Mouse (Mus musculus) hindbrain, embryonic 11.5 days (tissue): ENCODE data around the gene Btbd9. TPM values are rescaled to one million over a fixed set of nuclear protein-coding genes. Genes with fewer than 3 reads are reported as not detected.

Experiments used
- ATAC-seq: fragments of 200-750 bp; cut with Nextera tagmentation; 2 replicates; pipeline ENCODE4 v1.8.0; 2017; ENCODE audit warnings: mild to moderate bottlenecking, moderate TSS enrichment, moderate library complexity; ENCODE audit not compliant: low FRiP score
- DNase-seq: peaks from one replicate; pipeline ENCODE4 v3.0.0-alpha.2; 2015; ENCODE audit warnings: low spot score
- H3K27ac ChIP-seq: fragments of 300-500 bp; sonication (generic); 2 replicates; pipeline ENCODE4 v1.5.1; 2014; ENCODE audit warnings: mild to moderate bottlenecking, low read depth, low read length
- H3K27me3 ChIP-seq: fragments of 300-500 bp; sonication (generic); 2 replicates; pipeline ENCODE4 v1.6.1; 2014; ENCODE audit warnings: mild to moderate bottlenecking, low read length, moderate library complexity, mixed read lengths; ENCODE audit not compliant: control insufficient read depth, insufficient read depth
- H3K36me3 ChIP-seq: fragments of 300-500 bp; sonication (generic); 2 replicates; pipeline ENCODE4 v1.6.1; 2014; ENCODE audit warnings: mild to moderate bottlenecking, low read length, moderate library complexity, mixed read lengths; ENCODE audit not compliant: control insufficient read depth, insufficient read depth
- H3K4me1 ChIP-seq: fragments of 300-500 bp; sonication (generic); replicated peaks from 2 replicates; pipeline ENCODE4 v1.6.1; 2014; ENCODE audit warnings: low read length, mixed read lengths; ENCODE audit not compliant: control insufficient read depth, insufficient read depth
- H3K4me2 ChIP-seq: fragments of 300-500 bp; sonication (generic); replicated peaks from 2 replicates; pipeline ENCODE4 v1.6.1; 2014; ENCODE audit warnings: mild to moderate bottlenecking, low read depth, low read length
- H3K4me3 ChIP-seq: fragments of 300-500 bp; sonication (generic); 2 replicates; pipeline ENCODE4 v1.5.1; 2014; ENCODE audit warnings: low read depth, low read length
- H3K9ac ChIP-seq: fragments of 300-500 bp; sonication (generic); 2 replicates; pipeline ENCODE4 v1.6.1; 2014; ENCODE audit warnings: low read depth, low read length
- H3K9me3 ChIP-seq: fragments of 300-500 bp; sonication (generic); 2 replicates; pipeline ENCODE4 v1.6.1; 2016; ENCODE audit warnings: low read length; ENCODE audit not compliant: control insufficient read depth
- WGBS: fragments of 180-500 bp; shearing (Covaris S2); extraction: QIAGEN DNeasy Blood & Tissue Kit; methylation state at CpG from one replicate; pipeline ENCODE4 v1.1.7; 2014; 5-methylcytosine and 5-hydroxymethylcytosine counted together
- polyA plus RNA-seq: library from polyadenylated mRNA; unstranded; fragments of >200 nt; fragmentation: Nextera tagmentation; extraction: Ambion mirVana; gene quantifications from 2 replicates; pipeline ENCODE4 v1.2.1, GENCODE M21; 2014

Gene Btbd9
- polyA plus RNA-seq, 1 experiment from 2014 or later: 63.0 TPM

- Histone ChIP-seq H3K4me2 (no peak overlapping the region), H3K4me3 (no peak overlapping the region), H3K36me3 (no peaks in the 10 kb centered on the region), H3K4me1 (no peaks in the 10 kb centered on the region), H3K27ac (no peak overlapping the region), H3K9ac (no peak overlapping the region), H3K9me3 (no peaks in the 10 kb centered on the region), H3K27me3 (no peaks in the 10 kb centered on the region)
- DNase-seq (no peak), ATAC-seq (no peak)
- 87% methylated on average over 3 of the region's 3 CpGs for WGBS
Measured at GRCm38 (mm10) chr17:30439702-30440101, 136.6 kb downstream of the Btbd9 start.

DNA sequence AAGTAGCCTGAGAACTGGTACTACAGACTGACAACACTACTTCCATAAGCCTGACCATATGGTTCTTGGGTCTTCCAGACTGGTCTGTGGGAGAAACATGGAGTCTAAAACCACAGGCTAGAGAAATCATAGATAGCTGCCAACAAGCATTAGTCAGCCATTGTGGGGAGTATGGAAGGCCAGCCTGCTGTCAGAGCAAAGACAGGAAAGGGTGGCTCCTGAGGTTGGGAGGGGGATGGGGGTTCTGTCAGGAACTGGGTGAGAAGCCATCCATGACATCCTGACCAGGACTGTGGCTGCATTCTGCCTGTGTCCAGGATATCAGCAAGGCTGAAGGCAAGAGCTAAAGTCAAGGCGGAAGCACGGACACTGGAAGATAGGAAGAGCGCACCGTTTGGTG is 137.5 kb downstream of the Btbd9 start:
- ATAC-seq: no peak
- Histone ChIP-seq H3K4me1 (no peaks in the 10 kb centered on the region), H3K36me3 (no peaks in the 10 kb centered on the region), H3K9ac (no peak overlapping the region), H3K9me3 (no peaks in the 10 kb centered on the region), H3K4me2 (no peak overlapping the region), H3K27me3 (no peaks in the 10 kb centered on the region), H3K27ac (no peak overlapping the region), H3K4me3 (no peak overlapping the region)
- 95% methylated on average over 4 of the region's 4 CpGs for WGBS
- no peak for DNase-seq

DNA sequence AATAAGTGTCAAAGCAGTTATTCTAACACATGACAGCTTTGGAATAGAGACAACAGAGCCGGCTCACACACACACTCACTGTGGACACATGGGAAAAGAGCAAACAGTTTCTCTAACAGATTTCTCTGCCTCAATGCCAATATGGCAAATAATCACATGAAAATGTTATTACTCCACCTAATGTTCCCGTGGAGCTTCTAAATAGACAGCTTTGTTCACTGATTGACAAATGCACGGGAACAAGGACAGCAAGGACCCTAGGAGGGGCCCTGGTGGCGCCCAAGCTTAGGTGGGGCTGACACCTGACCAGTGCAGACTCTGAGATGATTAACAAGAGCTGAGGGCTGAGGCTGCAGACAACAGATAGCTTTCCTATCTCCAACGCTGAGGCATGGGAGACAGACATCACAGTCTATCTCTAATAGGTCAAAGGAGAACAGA is 140.2 kb downstream of the Btbd9 start:
- no peak overlapping the region for H3K27ac ChIP-seq

GRCm38 (mm10) chr17:30435478-30435877 is 140.8 kb downstream of the Btbd9 start:
- Histone ChIP-seq H3K4me1 (no peaks in the 10 kb centered on the region), H3K4me3 (no peak overlapping the region), H3K27me3 (no peaks in the 10 kb centered on the region), H3K27ac (no peak overlapping the region), H3K9me3 (no peaks in the 10 kb centered on the region), H3K9ac (no peak overlapping the region), H3K4me2 (no peak overlapping the region), H3K36me3 (no peaks in the 10 kb centered on the region)
- 70% methylated on average over 7 of the region's 7 CpGs for WGBS
- DNase-seq (no peak), ATAC-seq (no peak)

More for the DNA sequence above, 140.2 kb downstream of the Btbd9 start:
- no peaks in the 10 kb centered on the region for H3K36me3 ChIP-seq
- no peak overlapping the region for H3K9ac ChIP-seq
- no peak for ATAC-seq
- 73% methylated on average over 5 of the region's 5 CpGs for WGBS
- H3K9me3 ChIP-seq: no peaks in the 10 kb centered on the region
- DNase-seq: no peak
- H3K4me1 ChIP-seq: no peaks in the 10 kb centered on the region
- no peaks in the 10 kb centered on the region for H3K27me3 ChIP-seq
- no peak overlapping the region for H3K4me3 ChIP-seq
- H3K4me2 ChIP-seq: no peak overlapping the region

DNA sequence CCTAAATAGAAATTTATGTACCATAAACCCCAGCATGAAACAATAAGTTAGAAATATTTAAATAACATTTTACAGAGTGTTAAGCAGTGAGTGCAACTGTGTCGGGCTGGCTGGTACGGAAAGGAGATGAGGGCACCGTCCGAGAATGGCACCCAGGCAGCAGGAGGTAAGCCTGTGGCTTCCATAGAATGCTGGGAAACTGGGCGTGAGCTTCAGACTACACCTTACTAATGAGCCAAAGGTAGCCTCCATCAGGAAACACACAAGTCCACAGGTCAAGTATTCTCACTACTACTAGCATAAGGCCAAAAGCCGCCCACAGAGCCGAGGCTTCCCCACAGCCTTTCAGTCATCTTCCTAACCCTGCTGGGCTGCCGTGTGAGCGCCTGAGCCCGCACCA is 144.2 kb downstream of the Btbd9 start:
- Histone ChIP-seq H3K27me3 (no peaks in the 10 kb centered on the region), H3K36me3 (no peaks in the 10 kb centered on the region), H3K4me1 (no peaks in the 10 kb centered on the region), H3K4me3 (no peak overlapping the region), H3K9ac (no peak overlapping the region), H3K9me3 (no peaks in the 10 kb centered on the region), H3K4me2 (no peak overlapping the region), H3K27ac (no peak overlapping the region)
- no peak for ATAC-seq
- 89% methylated on average over 10 of the region's 10 CpGs for WGBS
- DNase-seq: no peak

DNA sequence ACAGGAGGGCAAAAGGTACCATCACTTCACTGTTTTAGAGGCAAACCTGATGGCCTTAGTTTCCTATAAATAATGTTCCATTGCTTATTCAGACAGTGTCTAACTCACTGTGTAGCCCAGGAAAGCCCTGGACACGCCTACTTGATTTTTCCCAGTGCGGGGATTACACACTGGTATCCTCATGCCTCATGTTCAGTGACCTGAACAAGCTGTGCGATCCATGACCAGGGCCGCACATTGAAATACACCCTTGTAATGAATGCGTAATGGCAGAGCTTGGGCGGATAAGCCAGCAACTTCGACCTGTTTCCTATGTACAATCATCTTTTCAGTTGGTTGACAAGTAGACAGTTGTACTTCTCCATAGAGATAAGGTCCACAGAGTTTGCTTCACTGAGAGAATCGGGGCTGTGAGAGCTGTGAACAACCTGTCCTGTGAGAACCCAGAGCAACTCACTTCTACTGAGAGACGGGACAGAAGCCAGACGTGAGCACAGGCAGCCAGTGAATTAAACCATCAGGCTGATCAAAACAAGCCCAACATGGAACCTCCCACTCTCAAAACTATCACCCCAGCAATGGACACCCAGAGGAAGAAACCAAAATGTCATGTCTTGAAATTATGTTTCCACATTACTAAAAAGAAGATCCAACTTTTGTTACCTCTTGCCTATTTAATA is 145.2 kb downstream of the Btbd9 start:
- DNase-seq (no peak), ATAC-seq (no peak)
- Histone ChIP-seq H3K9me3 (no peaks in the 10 kb centered on the region), H3K4me3 (no peak overlapping the region), H3K27me3 (no peaks in the 10 kb centered on the region), H3K4me1 (no peaks in the 10 kb centered on the region), H3K9ac (no peak overlapping the region), H3K36me3 (no peaks in the 10 kb centered on the region), H3K4me2 (no peak overlapping the region), H3K27ac (no peak overlapping the region)
- 85% methylated on average over 10 of the region's 10 CpGs for WGBS

DNA sequence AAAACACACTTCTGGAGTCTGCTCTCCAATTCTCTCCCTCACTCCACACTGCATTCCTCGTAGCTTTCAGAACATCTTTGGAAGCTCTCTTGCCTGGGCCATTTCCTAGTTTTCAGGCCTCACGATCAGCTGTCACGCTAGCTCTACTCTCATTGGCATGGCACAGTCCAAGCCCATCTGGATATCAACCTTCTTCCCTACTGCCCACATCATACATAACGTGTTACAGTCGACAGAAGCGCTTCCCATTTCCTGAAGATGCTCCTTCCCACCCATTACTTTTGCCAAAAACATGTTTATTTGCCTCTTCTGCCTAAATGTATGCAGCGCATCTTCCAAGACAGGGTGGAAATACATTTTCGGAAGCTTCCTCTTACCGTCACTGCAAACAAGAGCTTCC is 147.6 kb downstream of the Btbd9 start:
- Histone ChIP-seq H3K4me1 (no peaks in the 10 kb centered on the region), H3K27ac (no peak overlapping the region), H3K36me3 (no peaks in the 10 kb centered on the region), H3K4me2 (no peak overlapping the region), H3K9ac (no peak overlapping the region), H3K4me3 (no peak overlapping the region), H3K9me3 (no peaks in the 10 kb centered on the region), H3K27me3 (no peaks in the 10 kb centered on the region)
- WGBS: 90% methylated on average over 9 of the region's 9 CpGs
- no peak for DNase-seq
- no peak for ATAC-seq

- Histone ChIP-seq H3K4me3 (no peak overlapping the region), H3K36me3 (no peaks in the 10 kb centered on the region), H3K9ac (no peak overlapping the region), H3K4me1 (no peaks in the 10 kb centered on the region), H3K27me3 (no peaks in the 10 kb centered on the region), H3K9me3 (no peaks in the 10 kb centered on the region), H3K27ac (no peak overlapping the region), H3K4me2 (no peak overlapping the region)
- WGBS: 57% methylated on average over 4 of the region's 4 CpGs
- DNase-seq: no peak
- ATAC-seq: no peak
Measured at GRCm38 (mm10) chr17:30423256-30423852, 152.9 kb downstream of the Btbd9 start.

DNA sequence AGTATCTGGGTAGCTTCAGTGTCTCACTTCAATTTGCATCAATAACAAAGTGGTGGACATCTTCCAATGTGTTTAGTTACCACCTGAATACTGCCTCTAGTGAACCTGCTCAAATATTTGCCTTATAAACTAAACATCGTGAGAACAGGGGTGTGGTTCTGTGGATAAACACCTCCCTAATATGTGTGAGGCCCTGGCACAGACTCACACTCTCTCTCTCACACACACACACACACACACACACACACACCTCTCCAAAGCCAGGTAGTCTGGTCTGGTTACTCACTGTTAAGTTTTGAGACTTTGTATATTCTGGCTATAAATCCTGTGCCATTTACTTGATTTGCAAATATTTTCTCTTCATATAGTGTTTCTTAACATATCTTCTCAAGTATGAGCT is 154.0 kb downstream of the Btbd9 start:
- H3K4me3 ChIP-seq: no peak overlapping the region
- ATAC-seq (no peak), DNase-seq (no peak)
- H3K27me3 ChIP-seq: no peaks in the 10 kb centered on the region
- H3K36me3 ChIP-seq: no peaks in the 10 kb centered on the region
- no peak overlapping the region for H3K4me2 ChIP-seq
- H3K9me3 ChIP-seq: no peaks in the 10 kb centered on the region
- no peaks in the 10 kb centered on the region for H3K4me1 ChIP-seq
- H3K9ac ChIP-seq: no peak overlapping the region
- WGBS: 96% methylated on average over 1 of the region's 1 CpGs
- H3K27ac ChIP-seq: no peak overlapping the region
